Mouse (Mus musculus): ENCODE results near the gene Mgat4a. TPM values are rescaled to one million over a fixed set of nuclear protein-coding genes. Genes with fewer than 3 reads are reported as not detected.

Mgat4a gene
- polyA plus RNA-seq, 1 experiment from 2014 or later: 4.2 TPM

- Histone ChIP-seq H3K36me3 (peaks cover 35% of the 10 kb centered on the region), H3K4me3 (peak overlapping the region; percentile 87), H3K27ac (no peak overlapping the region), H3K4me2 (replicated peaks) (peak overlapping the region; percentile 72), H3K4me1 (peaks cover 23% of the 10 kb centered on the region), H3K9me3 (no peaks in the 10 kb centered on the region), H3K27me3 (replicated peaks) (no peaks in the 10 kb centered on the region), H3K9ac (peak overlapping the region; percentile 91)
- peak; percentile 56 for ATAC-seq (ENCODE audit: low FRiP score, low read depth)
- WGBS: 3% methylated on average over 40 of the region's 40 CpGs
These were observed 110.4 kb downstream of the Mgat4a start for GRCm38 (mm10) chr1:37430297-37430840.

- 4% methylated on average over 57 of the region's 57 CpGs for WGBS
- peaks cover 23% of the 10 kb centered on the region for H3K4me1 ChIP-seq
- ATAC-seq (ENCODE audit: low FRiP score, low read depth): peak; percentile 98
- peaks cover 35% of the 10 kb centered on the region for H3K36me3 ChIP-seq
- no peaks in the 10 kb centered on the region for H3K27me3 ChIP-seq (replicated peaks)
- H3K4me2 ChIP-seq (replicated peaks): peak within 1 kb of the TSS; percentile 72
- no peak within 1 kb of the TSS for H3K27ac ChIP-seq
- no peaks in the 10 kb centered on the region for H3K9me3 ChIP-seq
- peak within 1 kb of the TSS; percentile 91 for H3K9ac ChIP-seq
- peak within 1 kb of the TSS; percentile 87 for H3K4me3 ChIP-seq
These were observed 111.2 kb downstream of the Mgat4a start, which contains the start of the genes Coa5 and Unc50 for GRCm38 (mm10) chr1:37429366-37430296. TSS of gene Coa5 (minus strand) at chr1:37430103. TSS of gene Unc50 (plus strand) at chr1:37430139.

GRCm38 (mm10) chr1:37428911-37429310 lies 111.9 kb downstream of the Mgat4a start:
- H3K4me1 ChIP-seq: peaks cover 23% of the 10 kb centered on the region
- peaks cover 5% of the 10 kb centered on the region for H3K9me3 ChIP-seq
- H3K27me3 ChIP-seq (replicated peaks): no peaks in the 10 kb centered on the region
- peak overlapping the region; percentile 72 for H3K4me2 ChIP-seq (replicated peaks)
- H3K9ac ChIP-seq: no peak overlapping the region
- 78% methylated on average over 2 of the region's 2 CpGs for WGBS
- H3K36me3 ChIP-seq: peaks cover 37% of the 10 kb centered on the region
- no peak for ATAC-seq (ENCODE audit: low FRiP score, low read depth)
- H3K4me3 ChIP-seq: peak overlapping the region; percentile 87
- no peak overlapping the region for H3K27ac ChIP-seq

- H3K9me3 ChIP-seq: peaks cover 7% of the 10 kb centered on the region
- peaks cover 23% of the 10 kb centered on the region for H3K4me1 ChIP-seq
- H3K27me3 ChIP-seq (replicated peaks): no peaks in the 10 kb centered on the region
- no peak for ATAC-seq (ENCODE audit: low FRiP score, low read depth)
- H3K4me2 ChIP-seq (replicated peaks): no peak overlapping the region
- peaks cover 26% of the 10 kb centered on the region for H3K36me3 ChIP-seq
- 96% methylated on average over 8 of the region's 8 CpGs for WGBS
- H3K27ac ChIP-seq: no peak overlapping the region
- no peak overlapping the region for H3K9ac ChIP-seq
- H3K4me3 ChIP-seq: no peak overlapping the region
These were observed 113.5 kb downstream of the Mgat4a start for GRCm38 (mm10) chr1:37427144-37427875.

GRCm38 (mm10) chr1:37419420-37419819 lies 121.4 kb downstream of the Mgat4a start:
- 100% methylated on average over 1 of the region's 1 CpGs for WGBS
- ATAC-seq (ENCODE audit: low FRiP score, low read depth): no peak
- Histone ChIP-seq H3K27me3 (replicated peaks) (no peaks in the 10 kb centered on the region), H3K36me3 (peaks cover 33% of the 10 kb centered on the region), H3K9me3 (peaks cover 7% of the 10 kb centered on the region), H3K4me3 (no peak overlapping the region), H3K4me1 (no peaks in the 10 kb centered on the region), H3K9ac (no peak overlapping the region), H3K27ac (no peak overlapping the region), H3K4me2 (replicated peaks) (no peak overlapping the region)

- no peak overlapping the region for H3K9ac ChIP-seq
- no peaks in the 10 kb centered on the region for H3K9me3 ChIP-seq
- H3K36me3 ChIP-seq: peaks cover 25% of the 10 kb centered on the region
- 86% methylated on average over 1 of the region's 1 CpGs for WGBS
- H3K27ac ChIP-seq: no peak overlapping the region
- H3K27me3 ChIP-seq (replicated peaks): no peaks in the 10 kb centered on the region
- no peak for ATAC-seq (ENCODE audit: low FRiP score, low read depth)
- no peak overlapping the region for H3K4me2 ChIP-seq (replicated peaks)
- no peak overlapping the region for H3K4me3 ChIP-seq
- no peaks in the 10 kb centered on the region for H3K4me1 ChIP-seq
These were observed 125.4 kb downstream of the Mgat4a start for GRCm38 (mm10) chr1:37415394-37415793.

- no peaks in the 10 kb centered on the region for H3K9me3 ChIP-seq
- no peak for ATAC-seq (ENCODE audit: low FRiP score, low read depth)
- no peak overlapping the region for H3K27ac ChIP-seq
- no peak overlapping the region for H3K4me2 ChIP-seq (replicated peaks)
- no peak overlapping the region for H3K4me3 ChIP-seq
- no peak overlapping the region for H3K9ac ChIP-seq
- H3K27me3 ChIP-seq (replicated peaks): no peaks in the 10 kb centered on the region
- no peaks in the 10 kb centered on the region; the same call in 1 of the 2 replicates for H3K36me3 ChIP-seq
- H3K4me1 ChIP-seq: no peaks in the 10 kb centered on the region
These were observed 131.2 kb downstream of the Mgat4a start for GRCm38 (mm10) chr1:37409647-37410046.

GRCm38 (mm10) chr1:37408678-37409077 lies 132.1 kb downstream of the Mgat4a start:
- Histone ChIP-seq H3K4me3 (no peak overlapping the region), H3K27me3 (replicated peaks) (no peaks in the 10 kb centered on the region), H3K9ac (no peak overlapping the region), H3K36me3 (no peaks in the 10 kb centered on the region; the same call in 1 of the 2 replicates), H3K4me1 (no peaks in the 10 kb centered on the region), H3K4me2 (replicated peaks) (no peak overlapping the region), H3K9me3 (no peaks in the 10 kb centered on the region), H3K27ac (no peak overlapping the region)
- 79% methylated on average over 3 of the region's 3 CpGs for WGBS
- ATAC-seq (ENCODE audit: low FRiP score, low read depth): no peak

- ATAC-seq (ENCODE audit: low FRiP score, low read depth): no peak
- H3K27ac ChIP-seq: no peak overlapping the region
- no peaks in the 10 kb centered on the region for H3K4me1 ChIP-seq
- H3K9ac ChIP-seq: no peak overlapping the region
- 82% methylated on average over 8 of the region's 8 CpGs for WGBS
- H3K27me3 ChIP-seq (replicated peaks): no peaks in the 10 kb centered on the region
- no peak overlapping the region for H3K4me3 ChIP-seq
- no peak overlapping the region for H3K4me2 ChIP-seq (replicated peaks)
- H3K9me3 ChIP-seq: no peaks in the 10 kb centered on the region
- no peaks in the 10 kb centered on the region; the same call in 1 of the 2 replicates for H3K36me3 ChIP-seq
These were observed 132.8 kb downstream of the Mgat4a start for GRCm38 (mm10) chr1:37408059-37408458.

GRCm38 (mm10) chr1:37407228-37407627 lies 133.6 kb downstream of the Mgat4a start:
- WGBS: 84% methylated on average over 8 of the region's 8 CpGs
- no peak overlapping the region for H3K4me2 ChIP-seq (replicated peaks)
- no peaks in the 10 kb centered on the region for H3K9me3 ChIP-seq
- H3K4me1 ChIP-seq: no peaks in the 10 kb centered on the region
- no peak for ATAC-seq (ENCODE audit: low FRiP score, low read depth)
- no peak overlapping the region for H3K9ac ChIP-seq
- H3K27me3 ChIP-seq (replicated peaks): no peaks in the 10 kb centered on the region
- H3K36me3 ChIP-seq: no peaks in the 10 kb centered on the region; the same call in none of the 2 replicates
- no peak overlapping the region for H3K27ac ChIP-seq
- no peak overlapping the region for H3K4me3 ChIP-seq

- Histone ChIP-seq H3K9ac (no peak overlapping the region), H3K27ac (no peak overlapping the region), H3K4me2 (replicated peaks) (no peak overlapping the region), H3K27me3 (replicated peaks) (no peaks in the 10 kb centered on the region), H3K36me3 (no peaks in the 10 kb centered on the region; the same call in none of the 2 replicates), H3K4me3 (no peak overlapping the region), H3K9me3 (no peaks in the 10 kb centered on the region), H3K4me1 (no peaks in the 10 kb centered on the region)
- ATAC-seq (ENCODE audit: low FRiP score, low read depth): no peak
- WGBS: 82% methylated on average over 2 of the region's 2 CpGs
These were observed 135.7 kb downstream of the Mgat4a start for GRCm38 (mm10) chr1:37405137-37405536.

- WGBS: 64% methylated on average over 4 of the region's 4 CpGs
- Histone ChIP-seq H3K4me1 (0 out of 2 replicates have a peak, but pooled peaks cover 11% of the 10 kb centered on the region), H3K4me3 (no peak overlapping the region), H3K27ac (no peak overlapping the region), H3K9me3 (no peaks in the 10 kb centered on the region), H3K9ac (no peak overlapping the region), H3K4me2 (replicated peaks) (no peak overlapping the region), H3K27me3 (replicated peaks) (no peaks in the 10 kb centered on the region), H3K36me3 (no peaks in the 10 kb centered on the region; the same call in 1 of the 2 replicates)
- no peak for ATAC-seq (ENCODE audit: low FRiP score, low read depth)
These were observed 139.1 kb downstream of the Mgat4a start for GRCm38 (mm10) chr1:37401687-37402086.
